Mouse (Mus musculus): Measurements from ENCODE around the gene Slc5a10. TPM values are rescaled to one million over a fixed set of nuclear protein-coding genes. Genes with fewer than 3 reads are reported as not detected.

The Slc5a10 gene
- polyA plus RNA-seq, 1 experiment, result not detected

GRCm38 (mm10) chr11:61719387-61719786, 1.2 kb downstream of the Slc5a10 start:
- Histone ChIP-seq H3K36me3 (ENCODE audit: control insufficient read depth, insufficient read depth, low read length) (no peaks in the 10 kb centered on the region), H3K27me3 (ENCODE audit: control insufficient read depth, insufficient read depth, low read length) (no peaks in the 10 kb centered on the region), H3K4me1 (ENCODE audit: control insufficient read depth, insufficient read depth, insufficient read length, low read length) (no peaks in the 10 kb centered on the region), H3K4me3 (ENCODE audit: low read depth, low read length) (no peak overlapping the region), H3K27ac (ENCODE audit: insufficient read depth, low read depth, low read length) (no peak overlapping the region)
- TF ChIP-seq POLR2A (IDR thresholded peaks at IDR 0.05; ENCODE audit: low read depth, low read length), result no peak
- TF ChIP-seq CTCF (IDR thresholded peaks at IDR 0.05; ENCODE audit: extremely low read depth, insufficient read length, insufficient replicate concordance, low read depth, low read length), result no peak
- 77% methylated on average over 3 of the region's 3 CpGs for WGBS

- Histone ChIP-seq H3K27ac (ENCODE audit: insufficient read depth, low read depth, low read length) (no peak overlapping the region), H3K36me3 (ENCODE audit: control insufficient read depth, insufficient read depth, low read length) (no peaks in the 10 kb centered on the region), H3K4me3 (ENCODE audit: low read depth, low read length) (no peak overlapping the region), H3K4me1 (ENCODE audit: control insufficient read depth, insufficient read depth, insufficient read length, low read length) (no peaks in the 10 kb centered on the region), H3K27me3 (ENCODE audit: control insufficient read depth, insufficient read depth, low read length) (no peaks in the 10 kb centered on the region)
- 68% methylated on average over 5 of the region's 5 CpGs for WGBS
- TF ChIP-seq CTCF (IDR thresholded peaks at IDR 0.05; ENCODE audit: extremely low read depth, insufficient read length, insufficient replicate concordance, low read depth, low read length) (no peak), POLR2A (IDR thresholded peaks at IDR 0.05; ENCODE audit: low read depth, low read length) (no peak)
Observed at GRCm38 (mm10) chr11:61717990-61718389, 2.6 kb downstream of the Slc5a10 start.

GRCm38 (mm10) chr11:61715130-61715529, 5.5 kb downstream of the Slc5a10 start:
- H3K27ac ChIP-seq (ENCODE audit: insufficient read depth, low read depth, low read length), result no peak overlapping the region

GRCm38 (mm10) chr11:61714346-61715117, 6.1 kb downstream of the Slc5a10 start:
- Histone ChIP-seq H3K4me1 (ENCODE audit: control insufficient read depth, insufficient read depth, insufficient read length, low read length) (no peaks in the 10 kb centered on the region), H3K4me3 (ENCODE audit: low read depth, low read length) (no peak overlapping the region), H3K36me3 (ENCODE audit: control insufficient read depth, insufficient read depth, low read length) (no peaks in the 10 kb centered on the region), H3K27me3 (ENCODE audit: control insufficient read depth, insufficient read depth, low read length) (no peaks in the 10 kb centered on the region), H3K27ac (ENCODE audit: insufficient read depth, low read depth, low read length) (no peak overlapping the region)
- TF ChIP-seq POLR2A (IDR thresholded peaks at IDR 0.05; ENCODE audit: low read depth, low read length) (no peak), CTCF (IDR thresholded peaks at IDR 0.05; ENCODE audit: extremely low read depth, insufficient read length, insufficient replicate concordance, low read depth, low read length) (peak; percentile 86; the same call in 1 of the 2 replicates)
- 44% methylated on average over 11 of the region's 11 CpGs for WGBS

More at GRCm38 (mm10) chr11:61715130-61715529, 5.5 kb downstream of the Slc5a10 start:
- H3K27me3 ChIP-seq (ENCODE audit: control insufficient read depth, insufficient read depth, low read length), result no peaks in the 10 kb centered on the region
- TF ChIP-seq CTCF (IDR thresholded peaks at IDR 0.05; ENCODE audit: extremely low read depth, insufficient read length, insufficient replicate concordance, low read depth, low read length), result no peak
- TF ChIP-seq POLR2A (IDR thresholded peaks at IDR 0.05; ENCODE audit: low read depth, low read length), result no peak
- H3K4me3 ChIP-seq (ENCODE audit: low read depth, low read length), result no peak overlapping the region
- H3K4me1 ChIP-seq (ENCODE audit: control insufficient read depth, insufficient read depth, insufficient read length, low read length), result no peaks in the 10 kb centered on the region
- no peaks in the 10 kb centered on the region for H3K36me3 ChIP-seq (ENCODE audit: control insufficient read depth, insufficient read depth, low read length)
- WGBS, result 65% methylated on average over 6 of the region's 6 CpGs

- Histone ChIP-seq H3K27ac (ENCODE audit: insufficient read depth, low read depth, low read length) (no peak overlapping the region), H3K27me3 (ENCODE audit: control insufficient read depth, insufficient read depth, low read length) (no peaks in the 10 kb centered on the region), H3K4me1 (ENCODE audit: control insufficient read depth, insufficient read depth, insufficient read length, low read length) (no peaks in the 10 kb centered on the region), H3K4me3 (ENCODE audit: low read depth, low read length) (no peak overlapping the region), H3K36me3 (ENCODE audit: control insufficient read depth, insufficient read depth, low read length) (peaks cover under 1% of the 10 kb centered on the region; the same call in 1 of the 2 replicates)
- 75% methylated on average over 15 of the region's 15 CpGs for WGBS
- TF ChIP-seq POLR2A (IDR thresholded peaks at IDR 0.05; ENCODE audit: low read depth, low read length) (no peak), CTCF (IDR thresholded peaks at IDR 0.05; ENCODE audit: extremely low read depth, insufficient read length, insufficient replicate concordance, low read depth, low read length) (no peak)
Observed at GRCm38 (mm10) chr11:61713157-61713855, 7.3 kb downstream of the Slc5a10 start.

- Histone ChIP-seq H3K27ac (ENCODE audit: insufficient read depth, low read depth, low read length) (no peak overlapping the region), H3K4me1 (ENCODE audit: control insufficient read depth, insufficient read depth, insufficient read length, low read length) (peaks cover 6% of the 10 kb centered on the region), H3K36me3 (ENCODE audit: control insufficient read depth, insufficient read depth, low read length) (peaks cover 17% of the 10 kb centered on the region), H3K4me3 (ENCODE audit: low read depth, low read length) (no peak overlapping the region), H3K27me3 (ENCODE audit: control insufficient read depth, insufficient read depth, low read length) (no peaks in the 10 kb centered on the region)
- WGBS, result 62% methylated on average over 3 of the region's 3 CpGs
- no peak for TF ChIP-seq POLR2A (IDR thresholded peaks at IDR 0.05; ENCODE audit: low read depth, low read length)
- no peak for TF ChIP-seq CTCF (IDR thresholded peaks at IDR 0.05; ENCODE audit: extremely low read depth, insufficient read length, insufficient replicate concordance, low read depth, low read length)
Observed at GRCm38 (mm10) chr11:61708928-61709327, 11.7 kb downstream of the Slc5a10 start.

GRCm38 (mm10) chr11:61706232-61706631, 14.4 kb downstream of the Slc5a10 start:
- H3K36me3 ChIP-seq (ENCODE audit: control insufficient read depth, insufficient read depth, low read length), result peaks cover 43% of the 10 kb centered on the region
- no peak overlapping the region for H3K4me3 ChIP-seq (ENCODE audit: low read depth, low read length)
- H3K4me1 ChIP-seq (ENCODE audit: control insufficient read depth, insufficient read depth, insufficient read length, low read length), result peaks cover 6% of the 10 kb centered on the region
- 48% methylated on average over 4 of the region's 4 CpGs for WGBS
- no peak for TF ChIP-seq POLR2A (IDR thresholded peaks at IDR 0.05; ENCODE audit: low read depth, low read length)
- TF ChIP-seq CTCF (IDR thresholded peaks at IDR 0.05; ENCODE audit: extremely low read depth, insufficient read length, insufficient replicate concordance, low read depth, low read length), result no peak
- no peaks in the 10 kb centered on the region for H3K27me3 ChIP-seq (ENCODE audit: control insufficient read depth, insufficient read depth, low read length)
- no peak overlapping the region for H3K27ac ChIP-seq (ENCODE audit: insufficient read depth, low read depth, low read length)

All from small intestine, adult 2 months (tissue).